Mouse (Mus musculus): Measurements from ENCODE around the gene Lrrc75b. TPM values are rescaled to one million over a fixed set of nuclear protein-coding genes. Genes with fewer than 3 reads are reported as not detected.
A peak's percentile ranks its signal among the peaks of the same experiment; 100 is the strongest.

The Lrrc75b gene
- under 1 TPM; 0.17 to 0.36 TPM for total RNA-seq (2021)
- long read RNA-seq, experiment 1: 0 reads
- long read RNA-seq, experiment 2: 0 reads

GRCm38 (mm10) chr10:75559676-75560548, at the start of gene Lrrc75b:
Gene Lrrc75b, minus strand, starts transcription at chr10:75560330.
- peak; percentile 75 to 77 for DNase-seq

- peak in 1 of 2 experiments; percentile 37 for DNase-seq
These were observed 48.8 kb upstream of the Lrrc75b start for GRCm38 (mm10) chr10:75608975-75609374.

GRCm38 (mm10) chr10:75607253-75607652, 47.1 kb upstream of the Lrrc75b start:
- DNase-seq: no peak

GRCm38 (mm10) chr10:75605162-75605846, 45.2 kb upstream of the Lrrc75b start:
- DNase-seq: no peak

GRCm38 (mm10) chr10:75600189-75600730, 40.1 kb upstream of the Lrrc75b start:
- no peak for DNase-seq

- DNase-seq: peak; percentile 76 to 84
These were observed 35.9 kb upstream of the Lrrc75b start for GRCm38 (mm10) chr10:75595981-75596380.

- no peak for DNase-seq
These were observed 32.5 kb upstream of the Lrrc75b start for GRCm38 (mm10) chr10:75592585-75592984.

- no peak for DNase-seq
These were observed 31.2 kb upstream of the Lrrc75b start for GRCm38 (mm10) chr10:75591211-75591894.

- peak; percentile 22 to 38 for DNase-seq
These were observed 29.5 kb upstream of the Lrrc75b start for GRCm38 (mm10) chr10:75589651-75590050.

- DNase-seq: peak; percentile 36 to 60
These were observed 29.0 kb upstream of the Lrrc75b start, which contains the start of gene Ggt5 for GRCm38 (mm10) chr10:75589129-75589528. Gene Ggt5, plus strand, starts transcription at chr10:75589340.

- DNase-seq: no peak
These were observed 28.2 kb upstream of the Lrrc75b start for GRCm38 (mm10) chr10:75588336-75588735.

- no peak for DNase-seq
These were observed 27.7 kb upstream of the Lrrc75b start for GRCm38 (mm10) chr10:75587781-75588180.

GRCm38 (mm10) chr10:75586553-75586879, 26.4 kb upstream of the Lrrc75b start:
- no peak for DNase-seq

- DNase-seq: peak; percentile 87 to 89
These were observed 25.9 kb upstream of the Lrrc75b start for GRCm38 (mm10) chr10:75585876-75586552.

GRCm38 (mm10) chr10:75579129-75579528, 19.0 kb upstream of the Lrrc75b start:
- DNase-seq: peak in 1 of 2 experiments; percentile 45

- no peak for DNase-seq
These were observed 13.8 kb upstream of the Lrrc75b start for GRCm38 (mm10) chr10:75573965-75574364.

GRCm38 (mm10) chr10:75573181-75573580, 13.1 kb upstream of the Lrrc75b start:
- DNase-seq: no peak

- no peak for DNase-seq
These were observed 11.8 kb upstream of the Lrrc75b start for GRCm38 (mm10) chr10:75571937-75572336.

- no peak for DNase-seq
These were observed 11.0 kb upstream of the Lrrc75b start for GRCm38 (mm10) chr10:75570981-75571657.

- DNase-seq: no peak
These were observed 8.7 kb upstream of the Lrrc75b start for GRCm38 (mm10) chr10:75568851-75569250.

GRCm38 (mm10) chr10:75568441-75568840, 8.3 kb upstream of the Lrrc75b start:
- no peak for DNase-seq
